ENCODE assay signal across 8 mouse cellular contexts in the genomic region with DNA sequence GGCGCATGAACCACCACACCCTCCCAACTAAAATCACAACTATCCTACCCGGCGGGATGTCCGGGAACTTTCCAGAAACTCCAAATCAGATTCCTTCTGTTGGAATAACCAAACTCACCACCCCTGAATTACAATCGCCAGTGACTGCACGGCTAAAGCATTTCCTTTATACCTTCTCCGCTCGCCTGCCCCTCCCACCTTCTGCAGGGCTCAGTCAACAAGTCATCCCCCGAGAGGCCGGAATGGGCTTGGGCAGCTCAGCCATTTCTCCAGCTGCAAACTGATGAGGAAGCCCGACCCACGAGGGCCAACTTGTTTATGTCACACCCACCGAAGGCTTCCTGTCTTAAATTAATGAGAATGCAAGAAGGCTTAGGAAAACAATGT.
DNase-seq lines count a peak whose midpoint lies in the region; ATAC-seq lines count a peak whose summit lies in the region.

No protein-coding gene starts in this region.

- H3K4me2 ChIP-seq in lung, embryonic 15.5 days: peak overlapping the region; percentile 97

- peak; percentile 57 for DNase-seq in adrenal gland, postnatal 10 days
- peak; percentile 49 for DNase-seq in embryo, embryonic 9.5 days (ENCODE audit: extremely low spot score)
- DNase-seq in heart, adult 9 months (ENCODE audit: low spot score in 2 of 2): peak; percentile 88 to 92
- peak; percentile 57 to 72 for DNase-seq in kidney, adult 8-10 months
- peak; percentile 79 for DNase-seq in skeletal muscle tissue, adult 2 months (ENCODE audit: low read depth, low spot score)
- no peak for DNase-seq in left cerebral cortex, adult 18-20 months (ENCODE audit: low spot score in 2 of 2)
- no peak for DNase-seq in left cerebral cortex, adult 11 months (ENCODE audit: low spot score)

- H3K36me3 ChIP-seq in lung, embryonic 15.5 days: no peaks in the 10 kb centered on the region

- H3K27ac ChIP-seq in lung, embryonic 15.5 days: peak overlapping the region; percentile 78

- peak; percentile 80 for ATAC-seq in lung, embryonic 15.5 days (ENCODE audit: borderline replicate concordance, extremely low read depth, low FRiP score, low TSS enrichment)

- peak overlapping the region; percentile 53 for H3K4me3 ChIP-seq in lung, embryonic 15.5 days

- no peaks in the 10 kb centered on the region for H3K27me3 ChIP-seq in lung, embryonic 15.5 days

- peaks cover 32% of the 10 kb centered on the region for H3K4me1 ChIP-seq in lung, embryonic 15.5 days

- no peaks in the 10 kb centered on the region for H3K9me3 ChIP-seq in lung, embryonic 15.5 days

- peak overlapping the region; percentile 51; the same call in 1 of the 2 replicates for H3K9ac ChIP-seq in lung, embryonic 15.5 days

- under 1% methylated on average over 13 of the region's 13 CpGs for WGBS in lung, embryonic 15.5 days

Comparison
In these comparisons a context has a peak if more than half of its experiments do, and no peak if none do; other contexts are left out.
1. DNase-seq: peak in adrenal gland, postnatal 10 days (single experiment), embryo, embryonic 9.5 days (single experiment), heart, adult 9 months (2 of 2), kidney, adult 8-10 months (2 of 2) and skeletal muscle tissue, adult 2 months (single experiment); none in left cerebral cortex, adult 18-20 months (0 of 2) and left cerebral cortex, adult 11 months (single experiment).